Mouse (Mus musculus) forebrain, embryonic 13.5 days (tissue): ENCODE results near the gene Fam171a1. TPM values are rescaled to one million over a fixed set of nuclear protein-coding genes. Genes with fewer than 3 reads are reported as not detected.
"Not testable (repeated sequence)": the region's sequence is repeated elsewhere in the genome, so short reads cannot be mapped to it uniquely, and the experiment has no call there.

ENCODE experiments used
- ATAC-seq: fragments of 200-750 bp; cut with Nextera tagmentation; 2 replicates; pipeline ENCODE4 v1.8.0; 2017
- H3K27ac ChIP-seq: fragments of 300-500 bp; sonication (generic); 2 replicates; pipeline ENCODE4 v1.5.1; 2015; ENCODE audit warnings: inconsistent platforms, mild to moderate bottlenecking, moderate library complexity
- H3K27me3 ChIP-seq: fragments of 300-500 bp; sonication (generic); 2 replicates; pipeline ENCODE4 v1.6.1; 2015; ENCODE audit warnings: mild to moderate bottlenecking, inconsistent platforms
- H3K36me3 ChIP-seq: fragments of 300-500 bp; sonication (generic); 2 replicates; pipeline ENCODE4 v1.6.1; 2015; ENCODE audit warnings: mild to moderate bottlenecking, inconsistent platforms; ENCODE audit not compliant: poor library complexity, severe bottlenecking
- H3K4me1 ChIP-seq: fragments of 300-500 bp; sonication (generic); 2 replicates; pipeline ENCODE4 v1.6.1; 2015; ENCODE audit warnings: inconsistent platforms
- H3K4me2 ChIP-seq: fragments of 300-500 bp; sonication (generic); 2 replicates; pipeline ENCODE4 v1.6.1; 2015; ENCODE audit warnings: inconsistent platforms, mild to moderate bottlenecking, moderate library complexity
- H3K4me3 ChIP-seq: fragments of 300-500 bp; sonication (generic); 2 replicates; pipeline ENCODE4 v1.5.1; 2015; ENCODE audit warnings: mild to moderate bottlenecking, inconsistent platforms
- H3K9ac ChIP-seq: fragments of 300-500 bp; sonication (generic); 2 replicates; pipeline ENCODE4 v1.6.1; 2015; ENCODE audit warnings: mild to moderate bottlenecking, inconsistent platforms
- H3K9me3 ChIP-seq: fragments of 300-500 bp; sonication (generic); replicated peaks from 2 replicates; pipeline ENCODE4 v1.6.1; 2016; ENCODE audit warnings: inconsistent platforms
- WGBS: fragments of 180-500 bp; shearing (Covaris S2); methylation state at CpG from one replicate; pipeline ENCODE4 v1.1.7; 2015; 5-methylcytosine and 5-hydroxymethylcytosine counted together
- polyA plus RNA-seq: library from polyadenylated mRNA; unstranded; fragments of >200 nt; fragmentation: Nextera tagmentation; extraction: Ambion mirVana; gene quantifications from 2 replicates; pipeline ENCODE4 v1.2.1, GENCODE M21; 2015

The Fam171a1 gene
- polyA plus RNA-seq, 1 experiment from 2014 or later: 26.1 TPM

DNA sequence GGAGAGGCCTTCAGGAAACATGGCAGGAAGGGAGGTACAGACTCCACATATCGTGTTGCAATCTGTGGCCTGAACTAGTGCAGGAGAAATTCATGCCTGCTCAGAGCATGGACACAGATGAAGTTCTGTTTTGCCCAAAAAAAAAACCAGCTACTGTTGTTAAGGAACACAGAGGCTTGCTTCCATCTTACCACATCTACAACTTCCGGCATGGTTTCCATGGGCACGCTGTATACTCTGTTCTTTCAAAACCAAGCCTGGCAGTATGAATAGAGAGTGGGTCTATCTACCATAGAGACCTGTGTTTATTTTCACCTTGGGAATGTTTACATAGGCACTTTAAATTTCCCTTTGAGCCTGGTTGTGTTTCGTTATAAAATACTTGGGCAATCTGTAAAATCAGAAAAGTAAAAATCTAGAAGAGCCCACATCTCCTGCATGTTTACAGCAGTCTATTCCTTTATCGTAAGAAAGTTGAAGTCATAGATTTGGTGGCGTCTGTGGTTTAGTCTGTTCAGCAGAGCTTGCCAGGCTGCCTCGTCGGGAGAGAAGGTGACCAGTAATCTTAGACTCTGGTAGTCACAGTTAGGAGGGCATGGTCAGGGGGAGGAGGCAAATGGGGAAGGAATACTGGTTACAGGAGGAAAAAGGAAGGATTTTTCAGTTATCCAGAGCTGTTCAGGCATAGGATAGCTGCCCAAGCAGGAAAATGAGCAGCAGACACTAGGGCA is 44.8 kb downstream of the Fam171a1 start:
- WGBS: 87% methylated on average over 8 of the region's 8 CpGs
- H3K4me1 ChIP-seq: peaks cover 3% of the 10 kb centered on the region; the same call in 1 of the 2 replicates
- no peaks in the 10 kb centered on the region for H3K9me3 ChIP-seq
- no peaks in the 10 kb centered on the region for H3K36me3 ChIP-seq
- ATAC-seq: no peak
- no peak overlapping the region for H3K27ac ChIP-seq
- H3K27me3 ChIP-seq: no peaks in the 10 kb centered on the region
- no peak overlapping the region for H3K9ac ChIP-seq
- no peak overlapping the region for H3K4me2 ChIP-seq
- no peak overlapping the region for H3K4me3 ChIP-seq

DNA sequence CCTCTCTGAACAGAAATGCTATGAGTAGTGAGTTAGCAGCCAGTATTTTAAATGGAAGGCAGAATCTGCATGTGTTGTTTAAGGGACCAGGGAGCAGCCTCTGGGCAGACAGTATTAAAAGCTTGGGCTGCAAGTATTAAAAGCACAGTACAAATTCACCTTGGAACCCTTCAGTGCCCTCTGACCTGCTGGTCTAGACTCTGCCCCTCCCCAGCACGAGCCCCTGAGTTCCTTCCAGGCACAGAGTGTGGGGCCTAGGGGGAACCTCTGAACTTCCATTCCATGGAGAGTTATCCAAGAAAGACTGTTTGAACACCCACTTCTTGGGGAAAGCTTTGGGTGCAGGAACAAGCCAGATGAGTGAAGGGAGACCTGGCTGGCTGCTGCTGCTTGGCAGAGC is 47.6 kb downstream of the Fam171a1 start:
- Histone ChIP-seq H3K9me3 (no peaks in the 10 kb centered on the region), H3K4me1 (no peaks in the 10 kb centered on the region), H3K4me2 (no peak overlapping the region), H3K27ac (no peak overlapping the region), H3K27me3 (no peaks in the 10 kb centered on the region), H3K36me3 (no peaks in the 10 kb centered on the region), H3K4me3 (no peak overlapping the region), H3K9ac (no peak overlapping the region)
- WGBS: 73% methylated on average over 1 of the region's 1 CpGs
- no peak for ATAC-seq

DNA sequence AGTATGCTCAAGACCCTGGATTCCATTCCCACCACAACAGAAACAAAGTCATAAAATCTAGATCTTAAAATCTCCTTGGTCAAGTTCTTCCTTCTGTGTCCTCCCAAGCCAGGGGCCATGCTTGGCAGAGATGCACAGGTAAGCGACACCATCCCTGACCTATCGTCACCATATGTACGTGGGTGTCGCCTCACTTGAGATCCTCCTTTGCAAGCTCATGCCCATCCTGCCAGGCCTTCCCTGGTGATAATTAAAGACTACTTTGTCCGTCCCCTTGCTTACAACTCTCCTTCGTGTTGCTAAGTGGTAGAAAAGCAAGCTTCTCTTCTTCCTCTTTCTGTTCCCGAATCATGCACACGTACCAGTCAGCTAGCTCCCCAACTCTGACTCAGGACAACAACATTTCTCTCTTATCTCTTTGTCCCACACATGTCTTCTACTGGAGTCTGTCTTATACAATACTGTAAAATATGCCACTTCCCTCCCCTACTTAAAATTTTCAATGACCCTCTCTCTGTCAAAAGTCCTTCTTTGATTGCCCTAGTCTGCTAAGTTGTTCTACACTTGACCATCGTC is 49.6 kb downstream of the Fam171a1 start:
- Histone ChIP-seq H3K4me2 (no peak overlapping the region), H3K27ac (no peak overlapping the region), H3K9me3 (no peaks in the 10 kb centered on the region), H3K27me3 (no peaks in the 10 kb centered on the region), H3K36me3 (no peaks in the 10 kb centered on the region), H3K9ac (no peak overlapping the region), H3K4me1 (0 out of 2 replicates have a peak, but pooled peaks cover 2% of the 10 kb centered on the region), H3K4me3 (no peak overlapping the region)
- 93% methylated on average over 9 of the region's 9 CpGs for WGBS
- no peak for ATAC-seq

DNA sequence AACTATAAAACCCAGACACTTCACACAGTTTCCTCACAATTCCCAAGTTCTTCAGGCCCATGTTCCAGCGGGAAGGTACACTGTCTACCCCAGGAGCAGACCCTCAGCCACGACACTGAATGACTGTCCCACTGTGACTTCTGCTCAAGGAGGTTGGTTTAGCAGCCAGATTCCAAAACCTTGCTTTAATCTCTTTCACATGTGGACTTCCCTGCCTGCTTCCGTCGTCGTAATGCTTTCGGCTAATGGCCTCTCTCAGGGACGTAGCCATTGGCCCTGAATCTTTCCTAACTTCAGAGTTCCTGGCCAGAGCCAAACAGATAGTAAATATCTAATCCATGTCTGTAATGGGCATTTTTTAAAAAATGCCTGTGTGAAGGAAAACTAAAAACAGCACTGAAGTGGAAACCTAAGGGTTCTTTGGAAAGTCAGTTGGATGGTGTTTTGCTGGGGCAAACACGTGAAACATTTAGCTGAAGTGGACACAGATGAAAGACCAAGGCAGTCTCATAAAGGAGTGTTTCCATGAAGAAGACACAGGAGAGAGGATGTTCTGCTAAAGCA is 51.1 kb downstream of the Fam171a1 start:
- Histone ChIP-seq H3K4me1 (peaks cover 15% of the 10 kb centered on the region), H3K9ac (no peak overlapping the region), H3K27me3 (no peaks in the 10 kb centered on the region), H3K9me3 (no peaks in the 10 kb centered on the region), H3K4me3 (no peak overlapping the region), H3K4me2 (no peak overlapping the region), H3K36me3 (no peaks in the 10 kb centered on the region), H3K27ac (no peak overlapping the region)
- WGBS: 88% methylated on average over 8 of the region's 8 CpGs
- ATAC-seq: no peak

DNA sequence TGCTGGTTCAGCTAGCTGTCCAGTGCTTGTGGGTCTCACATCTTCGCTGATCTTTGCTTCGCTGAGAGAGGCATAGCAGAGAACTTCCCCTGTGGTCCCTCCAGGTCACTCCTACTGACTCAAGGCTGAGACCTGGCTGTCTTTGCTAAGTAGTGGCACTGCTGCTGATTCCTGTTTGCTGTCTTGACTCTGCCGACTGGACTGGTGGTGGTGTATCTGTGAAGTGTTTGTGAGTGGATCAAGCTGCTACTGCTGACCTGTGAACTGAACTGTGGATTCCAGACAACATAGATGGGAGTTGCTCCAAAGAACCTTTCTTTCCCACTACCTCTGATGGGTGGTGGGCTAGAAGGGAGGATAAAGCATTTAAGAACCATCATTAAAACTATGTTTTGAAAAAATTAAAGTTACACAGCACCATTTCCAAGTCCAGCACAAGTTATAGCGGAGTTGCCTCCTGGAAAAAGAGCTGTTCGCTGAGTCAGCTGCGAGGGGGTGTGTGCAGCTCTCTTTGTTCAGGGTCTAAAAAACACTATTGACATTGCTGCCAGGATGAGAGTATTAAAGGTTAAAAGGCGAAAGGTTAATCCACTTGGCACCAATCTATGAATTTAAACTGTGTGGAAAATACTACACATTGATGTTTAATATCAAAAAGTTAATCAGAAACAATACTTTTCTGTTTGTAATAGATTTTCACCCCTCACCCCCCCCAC is 52.0 kb downstream of the Fam171a1 start:
- Histone ChIP-seq H3K4me1 (peaks cover 22% of the 10 kb centered on the region), H3K9me3 (no peaks in the 10 kb centered on the region), H3K36me3 (no peaks in the 10 kb centered on the region), H3K9ac (no peak overlapping the region), H3K27ac (no peak overlapping the region), H3K4me3 (no peak overlapping the region), H3K4me2 (no peak overlapping the region), H3K27me3 (no peaks in the 10 kb centered on the region)
- 88% methylated on average over 7 of the region's 7 CpGs for WGBS
- no peak for ATAC-seq

DNA sequence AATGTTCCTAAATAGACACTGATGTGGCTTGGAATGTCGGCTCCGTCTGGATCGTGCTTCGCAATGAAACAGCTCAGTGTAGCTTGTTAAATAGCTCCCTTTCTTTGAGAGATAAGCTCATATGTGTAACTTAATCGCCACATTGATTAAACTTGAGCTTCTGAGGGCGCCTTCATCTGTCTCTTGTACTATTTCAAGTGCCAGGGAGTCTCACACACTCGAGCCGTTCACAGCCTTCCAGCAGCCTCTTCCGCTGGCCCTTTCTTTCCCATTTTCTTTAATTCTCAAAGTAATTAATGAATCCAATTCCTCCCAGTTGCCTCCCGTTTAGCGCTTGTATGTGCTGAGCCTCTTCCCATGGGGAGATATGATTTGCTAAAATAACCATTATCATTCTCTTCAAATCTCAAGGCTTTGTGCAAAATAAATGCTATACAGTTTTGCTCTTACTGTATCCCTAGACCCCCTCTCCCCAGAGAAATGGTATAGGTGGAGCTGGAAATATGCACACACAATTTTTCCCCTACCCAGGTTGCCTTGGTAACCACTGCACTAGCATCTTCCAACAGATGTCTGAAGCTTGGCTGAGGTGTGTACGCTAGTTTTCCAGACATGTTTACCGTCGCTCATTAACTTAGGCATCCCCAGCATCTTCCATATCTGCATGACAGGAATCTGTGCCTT is 54.8 kb downstream of the Fam171a1 start:
- peak overlapping the region; percentile 24 for H3K4me2 ChIP-seq

DNA sequence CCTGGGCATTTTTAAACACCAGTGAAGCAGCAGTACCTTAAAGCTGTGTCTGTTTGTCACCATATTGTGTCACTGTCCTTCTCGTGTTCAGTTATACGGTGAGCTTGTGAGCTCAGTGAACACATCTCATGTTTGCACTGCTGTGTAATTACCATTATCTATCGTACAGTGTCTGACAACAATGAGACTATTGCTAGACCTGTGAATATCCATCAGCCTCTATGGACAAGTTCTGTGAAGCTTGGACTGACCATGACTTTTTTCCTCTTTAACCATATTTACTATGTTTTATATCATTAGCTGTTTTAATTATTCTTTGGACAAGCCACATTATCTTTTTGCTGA is 55.4 kb downstream of the Fam171a1 start:
- ATAC-seq: no peak

More for the DNA sequence above, 54.8 kb downstream of the Fam171a1 start:
- Histone ChIP-seq H3K4me3 (no peak overlapping the region), H3K36me3 (no peaks in the 10 kb centered on the region), H3K27me3 (no peaks in the 10 kb centered on the region), H3K9ac (no peak overlapping the region), H3K4me1 (peaks cover 22% of the 10 kb centered on the region), H3K27ac (peak overlapping the region; percentile 76), H3K9me3 (no peaks in the 10 kb centered on the region)
- WGBS: 63% methylated on average over 14 of the region's 14 CpGs
- peak; percentile 83 for ATAC-seq

DNA sequence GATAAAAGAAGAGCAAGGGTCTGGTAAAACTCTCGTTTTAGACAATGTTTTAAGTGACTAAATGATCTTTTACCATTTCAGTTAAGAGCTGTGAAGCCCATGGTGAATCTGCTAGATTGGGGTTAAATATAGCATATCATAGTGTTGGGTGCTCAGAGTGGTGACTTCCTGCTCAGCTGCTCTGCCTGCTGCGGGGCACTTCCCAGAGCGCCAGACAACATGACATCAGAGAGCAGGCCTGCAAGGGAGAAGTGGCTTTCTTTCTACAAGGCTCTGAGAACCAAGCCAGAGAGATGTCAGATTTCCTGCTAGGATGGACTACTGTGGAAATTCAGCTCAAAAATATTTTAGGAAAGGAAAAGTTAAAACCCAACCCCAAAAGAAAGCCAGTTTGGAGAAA is 57.8 kb downstream of the Fam171a1 start:
- 79% methylated on average over 3 of the region's 3 CpGs for WGBS

More for the DNA sequence above, 55.4 kb downstream of the Fam171a1 start:
- no peaks in the 10 kb centered on the region for H3K36me3 ChIP-seq
- H3K9ac ChIP-seq: no peak overlapping the region
- 61% methylated on average over 3 of the region's 3 CpGs for WGBS
- peak overlapping the region; percentile 76 for H3K27ac ChIP-seq
- peaks cover 22% of the 10 kb centered on the region for H3K4me1 ChIP-seq
- peak overlapping the region; percentile 24 for H3K4me2 ChIP-seq
- H3K27me3 ChIP-seq: no peaks in the 10 kb centered on the region
- no peaks in the 10 kb centered on the region for H3K9me3 ChIP-seq
- no peak overlapping the region for H3K4me3 ChIP-seq

DNA sequence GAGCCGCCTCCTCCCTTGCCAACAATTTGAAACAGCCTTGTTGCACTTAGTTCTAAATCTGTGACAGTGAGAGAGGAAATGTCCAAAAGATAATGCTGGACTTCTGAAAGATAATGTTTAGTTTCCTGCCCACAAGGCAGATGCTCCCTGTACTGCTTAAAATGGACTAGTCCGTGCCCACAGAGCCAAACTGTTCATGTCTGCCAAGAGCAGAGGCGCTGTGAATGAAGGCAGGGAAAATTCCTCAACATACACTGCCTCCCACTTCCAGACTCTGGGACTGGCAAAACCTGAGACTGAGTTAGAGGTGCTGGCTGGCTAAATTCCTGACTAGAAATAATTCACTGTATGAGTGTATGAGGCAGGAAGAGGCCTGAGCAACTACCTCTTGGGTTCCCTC is 58.6 kb downstream of the Fam171a1 start:
- Histone ChIP-seq H3K4me2 (no peak overlapping the region), H3K27me3 (no peaks in the 10 kb centered on the region), H3K9ac (no peak overlapping the region), H3K4me1 (peaks cover 22% of the 10 kb centered on the region), H3K27ac (no peak overlapping the region), H3K4me3 (no peak overlapping the region), H3K36me3 (no peaks in the 10 kb centered on the region), H3K9me3 (no peaks in the 10 kb centered on the region)
- WGBS: 83% methylated on average over 3 of the region's 3 CpGs
- no peak for ATAC-seq

More for the DNA sequence above, 57.8 kb downstream of the Fam171a1 start:
- no peak overlapping the region for H3K9ac ChIP-seq
- H3K4me1 ChIP-seq: peaks cover 22% of the 10 kb centered on the region
- no peak overlapping the region for H3K4me3 ChIP-seq
- H3K9me3 ChIP-seq: no peaks in the 10 kb centered on the region
- H3K27me3 ChIP-seq: no peaks in the 10 kb centered on the region
- H3K4me2 ChIP-seq: no peak overlapping the region
- no peaks in the 10 kb centered on the region for H3K36me3 ChIP-seq
- no peak overlapping the region for H3K27ac ChIP-seq
- ATAC-seq: no peak

DNA sequence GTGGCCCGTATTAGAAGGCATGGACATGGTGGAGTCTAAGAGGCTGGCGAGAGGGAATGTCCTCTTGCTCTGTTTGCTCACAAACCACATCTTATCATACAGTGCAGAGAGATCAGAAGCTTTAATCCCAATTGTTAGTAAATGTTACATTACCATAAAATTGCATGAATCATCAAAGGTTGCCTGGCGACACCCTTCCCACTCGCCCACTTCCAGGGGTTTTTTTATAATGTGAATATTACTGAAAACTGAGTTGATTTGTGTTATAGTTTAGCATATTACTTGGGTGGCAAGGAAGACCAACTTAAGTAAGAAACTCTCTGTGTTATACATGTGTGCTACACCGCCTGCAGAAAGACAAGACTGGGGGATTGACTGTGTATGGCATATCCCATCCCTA is 60.9 kb downstream of the Fam171a1 start:
- Histone ChIP-seq H3K27ac (no peak overlapping the region), H3K9ac (no peak overlapping the region), H3K4me3 (no peak overlapping the region), H3K4me2 (no peak overlapping the region), H3K4me1 (peaks cover 12% of the 10 kb centered on the region), H3K27me3 (no peaks in the 10 kb centered on the region), H3K36me3 (peaks cover 8% of the 10 kb centered on the region; the same call in 1 of the 2 replicates), H3K9me3 (no peaks in the 10 kb centered on the region)
- no peak for ATAC-seq
- 92% methylated on average over 5 of the region's 5 CpGs for WGBS

DNA sequence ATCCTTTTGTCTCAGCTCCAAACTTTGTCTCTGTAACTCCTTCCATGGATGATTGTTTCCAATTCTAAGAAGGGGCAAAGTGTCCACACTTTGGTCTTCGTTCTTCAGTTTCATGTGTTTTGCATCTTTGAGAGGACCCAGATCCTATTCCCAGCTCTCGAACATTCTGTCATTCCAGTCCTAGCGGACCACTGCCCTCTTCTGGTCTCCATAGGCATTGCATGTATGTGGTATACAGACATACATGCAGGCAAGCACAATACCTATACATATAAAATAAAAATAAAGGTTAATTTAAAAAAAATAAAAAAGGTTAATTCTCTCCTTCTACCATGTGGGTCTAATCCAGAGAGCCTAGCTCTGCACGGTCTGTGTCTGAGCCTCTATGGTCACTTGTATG is 62.0 kb downstream of the Fam171a1 start:
- not testable (repeated sequence) for H3K27me3 ChIP-seq, H3K27ac ChIP-seq, ATAC-seq, H3K4me2 ChIP-seq, H3K4me1 ChIP-seq, H3K9me3 ChIP-seq, H3K9ac ChIP-seq, H3K4me3 ChIP-seq, H3K36me3 ChIP-seq
- 95% methylated on average over 4 of the region's 4 CpGs for WGBS

DNA sequence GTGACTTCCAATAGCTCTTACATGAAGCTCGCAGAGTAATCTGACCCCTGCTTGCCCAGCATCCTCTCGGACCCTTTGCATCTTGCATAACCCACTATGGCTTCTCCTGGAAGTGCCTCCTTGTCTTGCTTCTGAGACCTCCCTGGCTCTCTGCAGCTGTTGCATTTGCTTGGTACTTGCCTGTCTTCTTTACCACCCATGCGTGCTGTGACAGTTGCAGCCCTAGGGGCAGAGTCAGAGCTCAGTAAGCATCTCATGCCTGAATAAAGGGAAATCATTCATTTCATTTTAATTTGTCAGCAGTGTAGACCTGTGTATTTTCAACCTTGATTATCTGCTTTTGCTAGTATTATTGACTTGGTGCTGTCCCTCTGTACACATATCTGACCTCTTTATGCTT is 62.7 kb downstream of the Fam171a1 start:
- Histone ChIP-seq H3K4me2 (no peak overlapping the region), H3K27ac (no peak overlapping the region), H3K4me1 (peaks cover 5% of the 10 kb centered on the region), H3K9me3 (no peaks in the 10 kb centered on the region), H3K27me3 (no peaks in the 10 kb centered on the region), H3K9ac (no peak overlapping the region), H3K36me3 (peaks cover 8% of the 10 kb centered on the region; the same call in 1 of the 2 replicates), H3K4me3 (no peak overlapping the region)
- WGBS: 93% methylated on average over 3 of the region's 3 CpGs
- no peak for ATAC-seq
